Mouse (Mus musculus): ENCODE results near the gene Ppef1. TPM values are rescaled to one million over a fixed set of nuclear protein-coding genes. Genes with fewer than 3 reads are reported as not detected.

The Ppef1 gene
- not detected in 2 replicates for polyA plus RNA-seq (2012; rRNA removed)

GRCm38 (mm10) chrX:160735650-160736049 lies at the start of gene Ppef1:
Gene Ppef1 (minus strand): TSS chrX:160735765.

GRCm38 (mm10) chrX:160767713-160768112 lies 32.1 kb upstream of the Ppef1 start, which contains the start of gene Rs1:
Gene Rs1 (plus strand): TSS chrX:160768013.

Other genes with a start within 250 kb of the Ppef1 start
- 9.1 and 10.3 TPM in 2 replicates for gene Phka2, start 233.6 kb downstream of the Ppef1 start, polyA plus RNA-seq (2012; rRNA removed)
- gene Rs1, start 32.2 kb upstream of the Ppef1 start, polyA plus RNA-seq (2012; rRNA removed), result not detected in 2 replicates
- gene Gja6, start 171.3 kb upstream of the Ppef1 start, polyA plus RNA-seq (2012; rRNA removed), result 0.43 and 0.53 TPM in 2 replicates